Mouse (Mus musculus) C2C12 (cell line): ENCODE results near the gene Sval1. TPM values are rescaled to one million over a fixed set of nuclear protein-coding genes. Genes with fewer than 3 reads are reported as not detected.

Source experiments
- H3K27me3 ChIP-seq: one replicate; pipeline ENCODE4 v1.6.1; 2011; ENCODE audit not compliant: control insufficient read depth, insufficient read depth, insufficient read length
- H3K36me3 ChIP-seq: one replicate; pipeline ENCODE4 v1.6.1; 2011; ENCODE audit not compliant: control insufficient read depth, insufficient read depth
- H3K4me3 ChIP-seq: one replicate; pipeline ENCODE4 v1.5.1; 2011; ENCODE audit warnings: mild to moderate bottlenecking, control low read depth; ENCODE audit not compliant: poor library complexity, insufficient read depth, severe bottlenecking
- H3K79me2 ChIP-seq: one replicate; pipeline ENCODE4 v1.6.1; 2011; ENCODE audit not compliant: control insufficient read depth, insufficient read depth
- H3K79me3 ChIP-seq: one replicate; pipeline ENCODE4 v1.6.1; 2011; ENCODE audit warnings: low read depth, control low read depth
- H3ac ChIP-seq: one replicate; pipeline ENCODE3; 2011; ENCODE audit warnings: low read depth; ENCODE audit not compliant: control insufficient read depth, insufficient read length
- CEBPB ChIP-seq: IDR thresholded peaks from one replicate; pipeline ENCODE4 v1.6.1; 2011; ENCODE audit warnings: low read depth, mild to moderate bottlenecking, control low read depth, moderate library complexity
- CTCF ChIP-seq: IDR thresholded peaks from one replicate; pipeline ENCODE4 v1.5.1; 2011; ENCODE audit not compliant: control insufficient read depth, insufficient read depth, insufficient read length
- FOSL1 ChIP-seq: IDR thresholded peaks from one replicate; pipeline ENCODE4 v1.8.0; 2011; ENCODE audit warnings: mild to moderate bottlenecking, low read length; ENCODE audit not compliant: poor library complexity, insufficient read depth, severe bottlenecking
- MAX ChIP-seq: IDR thresholded peaks from one replicate; pipeline ENCODE4 v1.6.1; 2011; ENCODE audit warnings: mild to moderate bottlenecking, control low read depth
- MYOD1 ChIP-seq: IDR thresholded peaks from one replicate; pipeline ENCODE4 v1.6.1; 2011; ENCODE audit warnings: low read depth; ENCODE audit not compliant: control insufficient read depth, insufficient read length
- MYOG ChIP-seq: IDR thresholded peaks from one replicate; pipeline ENCODE4 v1.6.1; 2011; ENCODE audit not compliant: control insufficient read depth, insufficient read length; ENCODE audit errors: extremely low read depth
- USF1 ChIP-seq: IDR thresholded peaks from one replicate; pipeline ENCODE4 v1.6.1; 2011; ENCODE audit warnings: low read depth, mild to moderate bottlenecking, control low read depth, moderate library complexity
- long read RNA-seq, 2 experiments: library from polyadenylated mRNA; unstranded; transcript quantifications; one replicate each; pipeline ENCODE4 v2.0.0; 2019 to 2020
- polyA plus RNA-seq: library from polyadenylated mRNA; unstranded; fragments of >200 nt; fragmentation: generic; extraction: Trizol; gene quantifications from one replicate; pipeline ENCODE4 v1.2.1, GENCODE M21; 2012; ENCODE audit warnings: missing spikeins

Gene Sval1
- not detected for polyA plus RNA-seq
- long read RNA-seq, experiment 1, result 0 reads
- long read RNA-seq, experiment 2, result 0 reads

DNA sequence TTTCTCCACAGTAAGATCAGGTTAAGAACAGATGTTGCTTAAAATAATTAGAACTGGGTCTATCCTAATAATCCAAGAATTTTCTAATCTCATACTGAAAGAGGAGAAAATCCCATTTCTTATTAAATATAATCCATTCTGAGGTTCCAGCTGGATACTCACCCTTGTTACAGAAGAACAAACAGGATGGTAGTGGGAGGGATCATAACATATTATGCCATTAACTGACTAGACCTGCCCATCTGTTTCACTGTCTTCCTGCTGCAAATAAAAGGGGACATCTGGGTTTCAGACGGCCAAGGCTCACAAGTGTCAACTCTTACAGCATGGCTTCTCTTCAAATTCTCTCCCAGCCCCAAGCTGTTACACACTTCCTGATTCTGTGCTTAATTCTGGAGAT lies at the start of gene Sval1:
Gene Sval1 (plus strand): TSS at position 301 of the 400 bp plus-strand sequence.
- no peaks in the 10 kb centered on the region for H3K36me3 ChIP-seq
- H3ac ChIP-seq, result no peak within 1 kb of the TSS
- TF ChIP-seq MYOG, result no peak
- TF ChIP-seq MYOD1, result no peak
- no peak for TF ChIP-seq USF1
- no peaks in the 10 kb centered on the region for H3K79me2 ChIP-seq
- H3K27me3 ChIP-seq, result no peaks in the 10 kb centered on the region
- H3K79me3 ChIP-seq, result no peaks in the 10 kb centered on the region
- H3K4me3 ChIP-seq, result no peak within 1 kb of the TSS

DNA sequence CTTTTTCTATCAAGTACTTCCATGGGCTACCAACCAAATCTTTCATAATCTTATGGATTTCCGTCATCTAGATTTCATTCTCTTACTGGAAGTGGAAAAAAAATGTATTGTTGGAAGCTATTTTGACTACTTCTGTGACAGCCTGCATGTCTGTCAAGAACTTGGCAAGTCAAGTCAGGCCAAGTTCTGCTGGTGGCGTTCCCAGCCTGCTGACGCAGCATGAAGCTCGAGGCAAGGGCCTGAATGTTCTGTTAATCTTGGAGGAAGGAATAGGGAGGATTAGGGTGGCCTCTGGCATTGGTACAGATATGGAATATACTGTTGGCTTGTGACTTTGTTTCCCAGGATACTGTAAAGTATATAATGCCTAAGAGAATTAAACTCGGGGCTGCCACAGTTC lies 39.8 kb upstream of the Sval1 start:
- H3ac ChIP-seq, result no peak overlapping the region
- H3K79me2 ChIP-seq, result no peaks in the 10 kb centered on the region
- TF ChIP-seq MYOD1 (no peak), CTCF (no peak), FOSL1 (no peak), MYOG (no peak), CEBPB (no peak), USF1 (no peak), MAX (no peak)
- no peaks in the 10 kb centered on the region for H3K27me3 ChIP-seq
- no peak overlapping the region for H3K4me3 ChIP-seq
- no peaks in the 10 kb centered on the region for H3K79me3 ChIP-seq
- H3K36me3 ChIP-seq, result no peaks in the 10 kb centered on the region

DNA sequence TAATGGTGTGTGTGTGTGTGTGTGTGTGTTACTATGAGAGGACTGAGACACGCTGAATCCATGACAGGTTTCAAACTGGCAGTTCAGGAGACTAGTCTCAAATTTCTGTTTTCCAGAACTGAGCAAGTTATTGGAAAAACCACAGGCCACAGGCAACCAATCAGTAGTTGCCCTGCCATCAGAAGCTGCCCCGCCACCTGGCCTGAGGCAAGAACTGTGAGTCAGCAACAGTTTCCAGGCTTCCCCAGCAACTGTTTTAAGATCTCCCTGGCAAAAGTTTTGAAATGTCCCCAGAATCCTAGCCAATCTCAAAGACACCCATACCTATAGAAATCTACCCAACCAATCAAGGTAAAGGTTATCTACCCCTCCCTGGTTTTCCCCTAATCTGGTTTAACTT lies 36.5 kb upstream of the Sval1 start:
- Histone ChIP-seq H3ac (no peak overlapping the region), H3K36me3 (no peaks in the 10 kb centered on the region), H3K4me3 (no peak overlapping the region), H3K79me3 (no peaks in the 10 kb centered on the region), H3K27me3 (no peaks in the 10 kb centered on the region), H3K79me2 (no peaks in the 10 kb centered on the region)
- peak; percentile 65 for TF ChIP-seq FOSL1
- no peak for TF ChIP-seq CEBPB
- peak; percentile 24 for TF ChIP-seq MYOD1

DNA sequence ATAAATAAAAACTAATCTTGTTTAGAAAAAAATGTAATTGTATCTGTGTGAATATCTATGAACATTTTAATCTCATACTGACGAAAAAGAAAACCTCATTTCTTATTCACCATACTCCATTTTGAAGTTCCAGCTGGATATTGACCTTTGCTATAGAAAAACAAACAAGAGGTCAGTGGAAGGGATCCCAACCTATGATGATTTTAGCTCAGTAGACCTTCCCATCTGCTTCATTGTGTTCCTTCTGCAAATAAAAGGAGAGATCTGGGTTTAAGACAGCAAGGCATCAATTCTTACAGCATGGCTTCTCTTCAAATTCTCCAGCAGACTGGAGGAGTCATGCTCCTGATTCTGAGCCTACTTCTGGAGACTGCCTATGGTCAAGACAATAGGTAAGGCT lies 16.4 kb downstream of the Sval1 start, which contains the start of gene Sval3:
Gene Sval3 (plus strand): TSS at position 301 of the 400 bp plus-strand sequence.
- TF ChIP-seq MAX (no peak), MYOD1 (no peak), CTCF (no peak), FOSL1 (no peak), CEBPB (no peak), MYOG (no peak), USF1 (no peak)

More for the DNA sequence above, 16.4 kb downstream of the Sval1 start, which contains the start of gene Sval3:
- H3K79me2 ChIP-seq, result no peaks in the 10 kb centered on the region
- H3ac ChIP-seq, result no peak within 1 kb of the TSS
- no peaks in the 10 kb centered on the region for H3K36me3 ChIP-seq
- no peaks in the 10 kb centered on the region for H3K27me3 ChIP-seq
- H3K79me3 ChIP-seq, result no peaks in the 10 kb centered on the region
- no peak within 1 kb of the TSS for H3K4me3 ChIP-seq

Other genes with a start within 250 kb of the Sval1 start
- gene Kel, start 247.3 kb upstream of the Sval1 start, polyA plus RNA-seq, result not detected
- gene Olfr459, start 176.5 kb upstream of the Sval1 start, polyA plus RNA-seq, result not detected
- not detected for gene Pip, start 104.1 kb upstream of the Sval1 start, polyA plus RNA-seq
- not detected for gene Sval2, start 98.6 kb upstream of the Sval1 start, polyA plus RNA-seq
- not detected for gene Sval3, start 16.5 kb downstream of the Sval1 start, polyA plus RNA-seq
- not detected for gene Sva, start 86.8 kb downstream of the Sval1 start, polyA plus RNA-seq
- not detected for gene Tas2r139, start 189.3 kb downstream of the Sval1 start, polyA plus RNA-seq